Mouse (Mus musculus) embryonic facial prominence, embryonic 12.5 days (tissue): ENCODE results near the gene Krtap5-1. TPM values are rescaled to one million over a fixed set of nuclear protein-coding genes. Genes with fewer than 3 reads are reported as not detected.
"Not testable (repeated sequence)": the region's sequence is repeated elsewhere in the genome, so short reads cannot be mapped to it uniquely, and the experiment has no call there.

Experiments used
- ATAC-seq: fragments of 200-750 bp; cut with Nextera tagmentation; 2 replicates; pipeline ENCODE4 v1.8.0; 2017; ENCODE audit not compliant: insufficient number of reproducible peaks, insufficient read depth, low FRiP score, low TSS enrichment
- H3K27ac ChIP-seq: fragments of 300-500 bp; sonication (generic); 2 replicates; pipeline ENCODE4 v1.5.1; 2016; ENCODE audit warnings: mild to moderate bottlenecking
- H3K27me3 ChIP-seq: fragments of 300-500 bp; sonication (generic); 2 replicates; pipeline ENCODE4 v1.6.1; 2016; ENCODE audit warnings: mild to moderate bottlenecking, moderate library complexity
- H3K36me3 ChIP-seq: fragments of 300-500 bp; sonication (generic); 2 replicates; pipeline ENCODE4 v1.6.1; 2016; ENCODE audit warnings: mild to moderate bottlenecking
- H3K4me1 ChIP-seq: fragments of 300-500 bp; sonication (generic); 2 replicates; pipeline ENCODE4 v1.6.1; 2016
- H3K4me2 ChIP-seq: fragments of 300-500 bp; sonication (generic); replicated peaks from 2 replicates; pipeline ENCODE4 v1.6.1; 2016; ENCODE audit warnings: mild to moderate bottlenecking, moderate library complexity
- H3K4me3 ChIP-seq: fragments of 300-500 bp; sonication (generic); 2 replicates; pipeline ENCODE4 v1.5.1; 2016; ENCODE audit warnings: mild to moderate bottlenecking
- H3K9ac ChIP-seq: fragments of 300-500 bp; sonication (generic); 2 replicates; pipeline ENCODE4 v1.6.1; 2016; ENCODE audit warnings: mild to moderate bottlenecking, moderate library complexity
- H3K9me3 ChIP-seq: fragments of 300-500 bp; sonication (generic); 2 replicates; pipeline ENCODE4 v1.6.1; 2016; ENCODE audit warnings: mild to moderate bottlenecking, moderate library complexity
- WGBS: fragments of 180-500 bp; shearing (Covaris S2); methylation state at CpG from one replicate; pipeline ENCODE4 v1.1.7; 2016; 5-methylcytosine and 5-hydroxymethylcytosine counted together
- polyA plus RNA-seq: library from polyadenylated mRNA; unstranded; fragments of >200 nt; fragmentation: Nextera tagmentation; extraction: Ambion mirVana; gene quantifications from 2 replicates; pipeline ENCODE4 v1.2.1, GENCODE M21; 2016

Gene Krtap5-1
- polyA plus RNA-seq, 1 experiment from 2014 or later, result not detected

- Histone ChIP-seq H3K9ac (no peak overlapping the region), H3K9me3 (no peaks in the 10 kb centered on the region), H3K27me3 (0 out of 2 replicates have a peak, but pooled peaks cover 3% of the 10 kb centered on the region), H3K4me2 (no peak overlapping the region), H3K36me3 (no peaks in the 10 kb centered on the region), H3K4me1 (no peaks in the 10 kb centered on the region), H3K4me3 (no peak overlapping the region), H3K27ac (no peak overlapping the region)
- no peak for ATAC-seq
These were observed 1.5 kb downstream of the Krtap5-1 start for GRCm38 (mm10) chr7:142295418-142295817.

GRCm38 (mm10) chr7:142293851-142294250 is 3.1 kb downstream of the Krtap5-1 start:
- 0% methylated on average over 2 of the region's 2 CpGs for WGBS
- not testable (repeated sequence) for H3K9ac ChIP-seq, H3K27ac ChIP-seq, H3K9me3 ChIP-seq, ATAC-seq, H3K36me3 ChIP-seq, H3K4me2 ChIP-seq, H3K4me1 ChIP-seq, H3K27me3 ChIP-seq, H3K4me3 ChIP-seq

- not testable (repeated sequence) for H3K4me3 ChIP-seq, H3K36me3 ChIP-seq, H3K9me3 ChIP-seq, H3K4me2 ChIP-seq, H3K27ac ChIP-seq, H3K4me1 ChIP-seq, ATAC-seq, H3K9ac ChIP-seq
- WGBS, result 66% methylated on average over 9 of the region's 9 CpGs
- H3K27me3 ChIP-seq, result 0 out of 2 replicates have a peak, but pooled peaks cover 11% of the 10 kb centered on the region
These were observed 10.9 kb downstream of the Krtap5-1 start for GRCm38 (mm10) chr7:142285910-142286612.

- H3K4me3 ChIP-seq, result peak overlapping the region; percentile 52
- H3K27me3 ChIP-seq, result 0 out of 2 replicates have a peak, but pooled peaks cover 12% of the 10 kb centered on the region
- H3K4me1 ChIP-seq, result peaks cover 6% of the 10 kb centered on the region; the same call in 1 of the 2 replicates
- H3K27ac ChIP-seq, result peak overlapping the region; percentile 90; the same call in 1 of the 2 replicates
- no peak overlapping the region for H3K9ac ChIP-seq
- peak; percentile 64; the same call in 1 of the 2 replicates for ATAC-seq
- H3K9me3 ChIP-seq, result no peaks in the 10 kb centered on the region
- WGBS, result 22% methylated on average over 23 of the region's 23 CpGs
- peak overlapping the region; percentile 59 for H3K4me2 ChIP-seq
- H3K36me3 ChIP-seq, result no peaks in the 10 kb centered on the region
These were observed 11.6 kb downstream of the Krtap5-1 start for GRCm38 (mm10) chr7:142285130-142285835.

- Histone ChIP-seq H3K9me3 (no peaks in the 10 kb centered on the region), H3K4me1 (peaks cover 6% of the 10 kb centered on the region; the same call in 1 of the 2 replicates), H3K27ac (peak overlapping the region; percentile 90), H3K36me3 (no peaks in the 10 kb centered on the region), H3K4me2 (peak overlapping the region; percentile 59), H3K9ac (peak overlapping the region; percentile 61), H3K27me3 (0 out of 2 replicates have a peak, but pooled peaks cover 12% of the 10 kb centered on the region), H3K4me3 (peak overlapping the region; percentile 52)
- peak; percentile 72; the same call in 1 of the 2 replicates for ATAC-seq
- WGBS, result under 1% methylated on average over 19 of the region's 19 CpGs
These were observed 12.3 kb downstream of the Krtap5-1 start for GRCm38 (mm10) chr7:142284615-142285080.

GRCm38 (mm10) chr7:142284023-142284591 is 12.8 kb downstream of the Krtap5-1 start:
- H3K27ac ChIP-seq, result peak overlapping the region; percentile 90
- no peaks in the 10 kb centered on the region for H3K9me3 ChIP-seq
- H3K36me3 ChIP-seq, result no peaks in the 10 kb centered on the region
- peak overlapping the region; percentile 52 for H3K4me3 ChIP-seq
- under 1% methylated on average over 38 of the region's 38 CpGs for WGBS
- H3K4me1 ChIP-seq, result peaks cover 6% of the 10 kb centered on the region; the same call in 1 of the 2 replicates
- H3K9ac ChIP-seq, result peak overlapping the region; percentile 61
- peak overlapping the region; percentile 59 for H3K4me2 ChIP-seq
- ATAC-seq, result peak; percentile 80; the same call in 1 of the 2 replicates
- 0 out of 2 replicates have a peak, but pooled peaks cover 12% of the 10 kb centered on the region for H3K27me3 ChIP-seq

- H3K9ac ChIP-seq, H3K4me1 ChIP-seq, H3K9me3 ChIP-seq, H3K36me3 ChIP-seq, ATAC-seq, H3K27ac ChIP-seq, H3K4me3 ChIP-seq: not testable (repeated sequence)
- Histone ChIP-seq H3K4me2 (peak overlapping the region; percentile 59), H3K27me3 (0 out of 2 replicates have a peak, but pooled peaks cover 12% of the 10 kb centered on the region)
- 20% methylated on average over 2 of the region's 2 CpGs for WGBS
These were observed 14.1 kb downstream of the Krtap5-1 start for GRCm38 (mm10) chr7:142282847-142283246.

- not testable (repeated sequence) for H3K4me1 ChIP-seq, H3K9me3 ChIP-seq, H3K4me2 ChIP-seq, H3K36me3 ChIP-seq, H3K27ac ChIP-seq, H3K4me3 ChIP-seq, ATAC-seq, H3K9ac ChIP-seq
- 0 out of 2 replicates have a peak, but pooled peaks cover 12% of the 10 kb centered on the region for H3K27me3 ChIP-seq
- 46% methylated on average over 1 of the region's 1 CpGs for WGBS
These were observed 17.6 kb downstream of the Krtap5-1 start for GRCm38 (mm10) chr7:142279291-142279690.

GRCm38 (mm10) chr7:142278183-142278582 is 18.7 kb downstream of the Krtap5-1 start:
- not testable (repeated sequence) for H3K27ac ChIP-seq, H3K9me3 ChIP-seq, H3K4me1 ChIP-seq, H3K4me2 ChIP-seq, H3K36me3 ChIP-seq, ATAC-seq, H3K4me3 ChIP-seq, H3K9ac ChIP-seq
- WGBS, result 0% methylated on average over 3 of the region's 3 CpGs
- 0 out of 2 replicates have a peak, but pooled peaks cover 12% of the 10 kb centered on the region for H3K27me3 ChIP-seq

- not testable (repeated sequence) for H3K9ac ChIP-seq, H3K27ac ChIP-seq, H3K4me2 ChIP-seq, H3K9me3 ChIP-seq, ATAC-seq, H3K27me3 ChIP-seq, H3K4me3 ChIP-seq, H3K4me1 ChIP-seq, H3K36me3 ChIP-seq
These were observed 22.7 kb downstream of the Krtap5-1 start, which contains the start of gene Gm4559 for GRCm38 (mm10) chr7:142274263-142274662. Gene Gm4559 (minus strand): TSS chr7:142274363.

- H3K9ac ChIP-seq, H3K27me3 ChIP-seq, H3K27ac ChIP-seq, H3K4me3 ChIP-seq, H3K9me3 ChIP-seq, H3K36me3 ChIP-seq, ATAC-seq, H3K4me2 ChIP-seq, H3K4me1 ChIP-seq: not testable (repeated sequence)
- 36% methylated on average over 1 of the region's 1 CpGs for WGBS
These were observed 38.7 kb downstream of the Krtap5-1 start, which contains the start of gene Gm2431 for GRCm38 (mm10) chr7:142258254-142258653. Gene Gm2431 (minus strand): TSS chr7:142258354.
